Mouse (Mus musculus) bone marrow, adult 2 months (tissue): Measurements from ENCODE around the gene Jam3. TPM values are rescaled to one million over a fixed set of nuclear protein-coding genes. Genes with fewer than 3 reads are reported as not detected.
"Not testable (repeated sequence)": the region's sequence is repeated elsewhere in the genome, so short reads cannot be mapped to it uniquely, and the experiment has no call there.

Experiments used
- H3K27ac ChIP-seq: fragments of 200-500 bp; 2 replicates; pipeline ENCODE4 v1.5.1; 2012; ENCODE audit warnings: low read depth, mild to moderate bottlenecking, control low read depth, inconsistent platforms, low read length; ENCODE audit not compliant: control insufficient read depth, poor library complexity, insufficient read depth
- H3K4me1 ChIP-seq: fragments of 200-500 bp; 2 replicates; pipeline ENCODE4 v1.6.1; 2011; ENCODE audit warnings: low read length; ENCODE audit not compliant: control insufficient read depth, insufficient read depth
- H3K4me3 ChIP-seq: fragments of 200-500 bp; replicated peaks from 2 replicates; pipeline ENCODE3; 2011; ENCODE audit warnings: mild to moderate bottlenecking, low read depth, low read length, control low read depth; ENCODE audit not compliant: control insufficient read depth
- CTCF ChIP-seq: fragments of 200-500 bp; IDR thresholded peaks from 2 replicates; pipeline ENCODE4 v1.5.1; 2011; ENCODE audit warnings: low read length, control low read depth; ENCODE audit not compliant: control insufficient read depth, insufficient read depth
- POLR2A ChIP-seq: fragments of 200-500 bp; IDR thresholded peaks from 2 replicates; pipeline ENCODE4 v1.6.1; 2011; ENCODE audit warnings: low read depth, mild to moderate bottlenecking, control low read depth, low read length, borderline replicate concordance; ENCODE audit not compliant: control insufficient read depth
- WGBS: fragments of 180-500 bp; shearing (Covaris S2); methylation state at CpG from one replicate; pipeline ENCODE4 v1.1.7; 2018; 5-methylcytosine and 5-hydroxymethylcytosine counted together
- polyA plus RNA-seq: library from polyadenylated mRNA; stranded (reverse); fragments of >200 nt; gene quantifications from 2 replicates; pipeline ENCODE4 v1.2.4, GENCODE M21; 2011; ENCODE audit warnings: low replicate concordance; ENCODE audit not compliant: missing spikeins, insufficient read depth, insufficient read length

Jam3 gene
- polyA plus RNA-seq, 1 experiment = 7.3 TPM

DNA sequence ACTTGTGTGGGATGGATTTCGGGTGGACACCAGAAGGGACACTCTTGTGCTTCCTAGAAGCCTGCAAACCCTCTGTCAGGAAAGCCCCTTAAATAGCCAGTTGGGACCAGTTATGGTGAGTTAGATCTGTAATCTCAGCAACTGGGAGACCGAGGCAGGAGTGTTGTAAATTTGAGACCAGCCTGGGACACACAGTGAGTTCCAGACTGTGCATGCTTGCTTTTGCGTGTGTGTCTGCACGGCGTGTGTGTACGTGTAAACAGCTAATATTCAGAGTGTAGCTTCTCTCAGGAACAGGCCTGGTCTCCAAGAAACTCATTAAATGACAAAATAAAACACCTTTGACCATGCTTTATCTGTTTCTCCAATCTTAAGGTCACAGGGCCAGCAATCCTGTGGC, 20.5 kb upstream of the Jam3 start:
- no peaks in the 10 kb centered on the region for H3K4me1 ChIP-seq
- no peak for TF ChIP-seq CTCF
- TF ChIP-seq POLR2A = no peak
- no peak overlapping the region for H3K4me3 ChIP-seq
- no peak overlapping the region for H3K27ac ChIP-seq
- WGBS = 86% methylated on average over 6 of the region's 6 CpGs

DNA sequence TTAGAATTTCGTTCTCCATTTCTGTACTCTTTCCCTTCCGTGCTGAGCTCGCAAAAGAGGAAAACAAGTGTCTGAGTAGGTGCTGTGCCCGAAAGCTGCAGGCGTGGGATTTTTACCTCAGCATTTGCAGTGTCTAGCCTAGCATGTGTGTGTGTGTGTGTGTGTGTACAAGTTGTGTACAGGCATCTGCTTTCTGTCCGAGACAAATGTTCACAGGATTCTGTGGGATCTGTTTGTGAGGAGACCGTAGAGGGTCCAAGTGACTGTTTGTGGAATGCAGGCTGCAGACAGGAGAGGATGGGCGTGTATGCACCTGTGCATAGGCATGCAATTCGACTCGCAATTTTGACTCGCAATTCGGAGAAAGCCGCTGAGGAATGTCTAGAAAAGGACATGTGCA, 20.0 kb upstream of the Jam3 start:
- WGBS = 83% methylated on average over 13 of the region's 13 CpGs
- Histone ChIP-seq H3K27ac (no peak overlapping the region), H3K4me1 (no peaks in the 10 kb centered on the region), H3K4me3 (no peak overlapping the region)
- TF ChIP-seq POLR2A = no peak
- no peak for TF ChIP-seq CTCF

DNA sequence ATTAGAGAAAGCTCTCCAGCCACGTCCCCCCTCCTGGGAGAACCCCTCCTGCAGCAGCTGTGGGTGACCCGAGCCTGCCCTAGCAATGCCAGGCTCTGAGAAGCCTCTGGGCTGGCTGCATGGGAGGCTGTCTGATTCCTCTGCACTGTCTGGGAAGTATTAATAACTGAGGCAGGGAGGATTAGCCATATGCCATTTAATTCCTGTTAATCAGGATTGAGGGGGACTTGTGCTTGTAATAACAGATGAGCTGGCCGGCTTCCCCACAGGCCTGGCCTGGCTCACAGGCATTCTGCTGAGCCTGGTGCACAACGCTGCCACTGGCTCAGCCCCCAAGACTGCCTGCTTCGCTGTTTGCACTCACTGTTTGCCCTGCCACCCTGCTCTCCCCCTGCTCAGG, 18.9 kb upstream of the Jam3 start:
- WGBS = 72% methylated on average over 5 of the region's 5 CpGs
- no peak for TF ChIP-seq CTCF
- no peak for TF ChIP-seq POLR2A
- Histone ChIP-seq H3K27ac (no peak overlapping the region), H3K4me3 (no peak overlapping the region), H3K4me1 (no peaks in the 10 kb centered on the region)

DNA sequence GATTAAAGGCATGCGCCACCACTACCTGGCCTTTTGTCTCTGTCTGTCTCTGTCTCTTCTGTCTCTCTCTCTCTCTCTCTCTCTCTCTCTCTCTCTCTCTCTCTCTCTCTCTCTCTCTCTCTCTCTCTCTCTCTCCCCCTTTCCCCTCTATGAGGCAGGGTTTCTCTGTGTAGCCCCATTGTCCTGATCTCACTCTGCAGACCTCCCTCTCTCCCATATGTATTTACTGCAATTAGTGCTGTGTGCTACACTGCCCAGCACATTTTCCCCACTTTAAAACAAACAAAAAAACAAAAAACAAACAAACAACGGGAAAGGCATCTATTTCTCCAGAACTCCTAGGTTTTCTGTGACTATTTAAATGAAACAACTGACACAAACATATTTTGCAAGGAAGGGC, 18.4 kb upstream of the Jam3 start:
- TF ChIP-seq POLR2A (no peak), CTCF (no peak)
- 77% methylated on average over 2 of the region's 2 CpGs for WGBS
- H3K4me3 ChIP-seq = no peak overlapping the region
- no peaks in the 10 kb centered on the region for H3K4me1 ChIP-seq
- no peak overlapping the region for H3K27ac ChIP-seq

DNA sequence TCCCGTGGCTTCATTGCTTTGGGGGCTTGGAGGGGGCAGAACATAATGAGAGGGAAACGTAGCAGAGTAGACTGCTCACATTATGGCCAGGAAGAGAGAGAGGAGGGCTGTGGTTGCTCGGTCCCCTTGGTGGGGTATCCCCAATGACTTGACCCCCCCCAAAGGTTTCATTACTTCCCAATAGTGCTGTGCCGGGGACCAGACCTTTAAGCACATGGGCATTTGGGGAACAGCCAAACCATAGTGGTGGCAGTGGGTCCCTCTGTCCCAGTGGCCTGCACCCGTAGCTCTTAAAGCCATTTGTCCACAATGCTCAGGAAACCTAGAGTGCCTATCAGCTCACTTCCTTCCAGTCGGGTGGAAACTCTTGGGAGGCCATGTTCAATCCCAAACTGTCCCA, 17.6 kb upstream of the Jam3 start:
- Histone ChIP-seq H3K4me3 (no peak overlapping the region), H3K27ac (no peak overlapping the region), H3K4me1 (no peaks in the 10 kb centered on the region)
- WGBS = 11% methylated on average over 6 of the region's 6 CpGs
- TF ChIP-seq CTCF = no peak
- no peak for TF ChIP-seq POLR2A

DNA sequence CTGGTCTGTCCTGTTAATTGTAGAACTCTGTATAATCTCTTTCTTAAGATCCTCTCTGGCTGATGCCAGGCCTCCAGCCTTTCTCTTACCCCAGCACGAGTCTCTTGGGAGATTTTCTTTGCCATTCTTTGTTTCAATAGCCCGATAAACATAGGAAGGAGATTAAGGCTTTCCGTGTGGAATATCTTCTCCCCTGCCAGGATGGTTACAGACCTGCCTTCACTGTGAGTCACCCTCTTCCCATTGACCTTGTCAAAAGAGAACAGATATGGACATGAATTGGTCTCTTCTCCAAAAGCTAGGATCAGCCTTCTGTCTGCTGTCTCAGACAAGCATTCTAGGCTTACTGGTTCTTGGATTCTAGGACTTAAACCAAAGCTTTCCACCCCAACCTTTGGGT, 15.5 kb upstream of the Jam3 start:
- no peaks in the 10 kb centered on the region for H3K4me1 ChIP-seq
- WGBS = 85% methylated on average over 3 of the region's 3 CpGs
- H3K4me3 ChIP-seq = no peak overlapping the region
- no peak overlapping the region for H3K27ac ChIP-seq
- TF ChIP-seq POLR2A (no peak), CTCF (no peak)

DNA sequence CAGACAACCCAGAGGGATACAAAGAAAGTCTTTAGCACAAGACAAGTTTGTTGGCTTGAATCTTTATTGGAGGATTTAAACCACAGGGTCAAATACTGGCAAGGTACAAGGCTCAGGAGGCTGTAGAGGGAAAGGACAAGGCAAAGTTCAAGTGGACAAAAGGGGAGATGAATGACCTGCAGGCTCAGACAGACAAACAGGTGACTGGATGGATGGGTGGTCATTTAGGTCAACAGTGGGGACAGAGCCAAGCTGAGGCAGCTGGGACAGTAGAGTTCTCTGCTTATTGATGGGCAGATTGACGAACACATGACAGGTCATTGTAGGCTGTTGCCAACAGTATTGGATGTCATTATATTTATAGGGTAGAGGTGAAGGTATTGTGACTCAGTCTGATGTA, 11.8 kb upstream of the Jam3 start:
- Histone ChIP-seq H3K4me1 (no peaks in the 10 kb centered on the region), H3K27ac (no peak overlapping the region), H3K4me3 (no peak overlapping the region)
- TF ChIP-seq CTCF (no peak), POLR2A (no peak)
- WGBS = 83% methylated on average over 1 of the region's 1 CpGs

DNA sequence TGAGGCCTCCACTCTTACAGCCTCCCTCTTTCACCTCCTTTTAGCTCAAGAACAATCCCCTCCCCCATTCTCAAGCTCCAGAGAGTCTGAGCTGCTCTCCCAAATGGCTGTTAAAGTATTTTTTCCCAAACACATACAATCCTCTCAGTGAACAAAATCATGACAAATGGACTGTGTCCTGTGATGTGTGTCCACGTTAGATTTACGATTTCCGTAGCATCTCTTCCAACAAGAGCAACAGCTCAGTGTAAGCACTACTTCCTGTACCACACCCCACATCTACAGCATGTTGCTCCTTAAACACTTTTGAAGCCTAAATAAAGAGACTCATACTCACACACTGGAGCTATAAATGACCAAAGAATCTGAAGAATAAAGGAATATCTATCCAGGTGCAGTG, 10.4 kb upstream of the Jam3 start:
- TF ChIP-seq CTCF = no peak
- no peak for TF ChIP-seq POLR2A
- WGBS = 89% methylated on average over 3 of the region's 3 CpGs
- H3K27ac ChIP-seq = no peak overlapping the region
- no peak overlapping the region for H3K4me3 ChIP-seq
- no peaks in the 10 kb centered on the region for H3K4me1 ChIP-seq

DNA sequence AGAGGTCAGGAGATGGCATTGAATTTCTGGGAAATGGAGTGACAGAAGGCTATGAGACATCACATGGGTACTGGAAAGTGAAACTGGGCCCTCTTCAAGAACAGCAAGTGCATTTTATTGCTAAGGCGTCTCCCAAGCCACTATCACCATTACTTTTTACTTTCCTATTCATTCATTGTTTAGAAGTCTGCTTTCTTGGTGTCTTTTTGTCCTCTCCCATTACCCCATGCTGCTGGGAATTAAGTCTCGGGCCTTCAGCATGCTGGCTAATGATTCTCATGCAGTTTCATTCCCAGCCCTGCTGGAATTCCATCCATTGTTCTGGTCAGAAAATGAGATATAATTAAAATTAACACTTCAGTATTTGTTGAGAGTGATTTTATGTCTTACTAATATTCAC, 9.7 kb upstream of the Jam3 start:
- Histone ChIP-seq H3K27ac (no peak overlapping the region), H3K4me1 (no peaks in the 10 kb centered on the region), H3K4me3 (no peak overlapping the region)
- WGBS = 66% methylated on average over 2 of the region's 2 CpGs
- no peak for TF ChIP-seq CTCF
- no peak for TF ChIP-seq POLR2A

DNA sequence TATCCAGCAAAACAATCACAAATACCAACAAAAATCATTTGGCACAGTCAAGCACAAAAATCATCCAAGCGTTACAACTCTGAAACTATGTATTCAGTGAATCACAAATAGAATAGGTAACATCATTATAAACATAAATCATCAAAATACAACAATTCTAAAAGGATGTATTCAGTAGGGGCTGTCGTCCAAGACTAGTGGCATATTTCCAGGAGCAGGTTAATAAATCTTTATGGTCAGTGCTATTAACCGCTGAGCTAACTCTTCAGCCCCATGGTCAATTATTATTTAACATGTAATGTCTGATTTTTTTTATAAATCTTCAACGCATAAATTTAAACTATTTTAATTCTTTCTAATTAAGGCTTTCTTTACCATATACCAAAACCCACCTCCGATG, 8.4 kb upstream of the Jam3 start:
- H3K27ac ChIP-seq, H3K4me1 ChIP-seq, H3K4me3 ChIP-seq: not testable (repeated sequence)
- WGBS = 80% methylated on average over 5 of the region's 5 CpGs
